Comparison of ENCODE assay signal across 8 mouse cellular contexts in the genomic region with DNA sequence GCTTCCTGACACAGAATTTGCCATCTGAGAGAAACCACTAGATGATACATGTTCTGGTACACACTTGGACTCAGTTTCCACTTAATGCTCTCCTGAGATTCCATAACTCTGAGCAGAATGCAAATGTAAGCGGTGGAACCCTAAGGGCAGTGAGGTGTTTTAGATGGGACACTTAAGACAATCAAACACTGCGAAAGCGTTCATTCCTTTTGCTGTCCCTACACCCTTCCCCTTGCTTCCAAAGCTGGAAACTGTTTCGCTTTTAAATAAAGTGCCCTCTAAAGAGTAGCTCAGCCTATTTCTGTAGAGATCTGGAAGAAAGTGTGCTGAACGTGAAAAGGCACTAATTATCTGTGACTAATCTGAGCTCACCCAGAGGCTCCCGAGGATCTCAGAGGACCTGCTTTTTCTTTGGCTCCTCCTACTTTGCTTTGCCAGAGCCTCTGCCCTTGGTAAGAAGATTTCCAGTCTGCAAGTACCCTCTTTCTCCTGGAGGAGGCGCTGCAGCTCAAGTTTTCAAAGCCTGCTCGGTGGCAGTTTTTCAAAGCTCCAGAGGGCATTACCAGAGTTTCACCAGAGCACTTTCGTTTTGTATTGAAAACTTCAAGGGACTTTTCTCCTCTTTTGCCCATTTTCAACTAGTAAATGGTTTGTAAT. TPM values are rescaled to one million over a fixed set of nuclear protein-coding genes. Genes with fewer than 3 reads are reported as not detected.
DNase-seq lines count a peak whose midpoint lies in the region; ATAC-seq and TF ChIP-seq lines count a peak whose summit lies in the region.

No protein-coding gene starts in this region.

- TF ChIP-seq CTCF in cerebellum, adult 2 months (IDR thresholded peaks at IDR 0.05; ENCODE audit: borderline replicate concordance, insufficient read depth, low read depth, low read length): peak; percentile 66

- DNase-seq in WW6 (ENCODE audit: low read depth, low spot score): peak; percentile 26
- peak; percentile 79 to 81 for DNase-seq in cerebellum, adult 2 months
- peak; percentile 75 for DNase-seq in forelimb bud, embryonic 11.5 days (ENCODE audit: low read depth, low spot score)
- DNase-seq in induced T-regulatory cell, adult 2 months (ENCODE audit: low read depth): peak; percentile 39
- DNase-seq in left cerebral cortex, postnatal 10 days (ENCODE audit: extremely low spot score in 1 of 2, low spot score in 2 of 2): peak; percentile 62
- peak; percentile 61 for DNase-seq in right cerebral cortex, postnatal 14 days

- 27% methylated on average over 9 of the region's 9 CpGs for WGBS in cerebellum, adult 2 months

- no peaks in the 10 kb centered on the region for H3K27me3 ChIP-seq in cerebellum, adult 2 months (ENCODE audit: control insufficient read depth, insufficient read depth, low read length)

- intact Hi-C loops in left cerebral cortex, postnatal 10 days (cut with DNase I): loop anchor here (2.0 to 5.0 kb wide), 2 partner anchors 316 to 1189 kb away; no protein-coding TSS in a partner anchor

- H3K4me1 ChIP-seq in cerebellum, adult 2 months (ENCODE audit: control insufficient read depth, insufficient read depth, low read length): peaks cover 11% of the 10 kb centered on the region; the same call in 1 of the 2 replicates

- peak; percentile 96 for ATAC-seq in megakaryocyte-erythroid progenitor cell, adult 5-6 weeks (replicated peaks; ENCODE audit: low FRiP score, low TSS enrichment, poor library complexity, severe bottlenecking)
- no peak for ATAC-seq in activated CD4-positive, CD25-positive, alpha-beta regulatory T cell, adult 4 months

- no peak overlapping the region for H3K4me3 ChIP-seq in cerebellum, adult 2 months (replicated peaks; ENCODE audit: insufficient read depth, low read depth, low read length)

- no peak for TF ChIP-seq POLR2A in cerebellum, adult 2 months (IDR thresholded peaks at IDR 0.05; ENCODE audit: borderline replicate concordance, insufficient read depth, low read length)

- H3K27ac ChIP-seq in cerebellum, adult 2 months (ENCODE audit: insufficient read depth, low read length): no peak overlapping the region

RNA-seq across cellular contexts. Expression of a gene that starts 33.1 kb away (rescaled TPM):
- 9.7 and 10.2 TPM in 2 replicates for polyA plus RNA-seq in cerebellum, adult 2 months (2012; rRNA removed)
- not detected for total RNA-seq in left cerebral cortex, postnatal 10 days (2021)
- not detected in 2 replicates for total RNA-seq in megakaryocyte-erythroid progenitor cell, adult 5-6 weeks (2014; fragmentation: Nextera tagmentation)
- total RNA-seq in megakaryocyte-erythroid progenitor cell, adult 5-6 weeks (2017): not detected in 2 replicates
- not detected for polyA plus RNA-seq in activated CD4-positive, CD25-positive, alpha-beta regulatory T cell, adult 4 months (2017; shearing (Covaris generic))

Comparison
In these comparisons a context has a peak if more than half of its experiments do, and no peak if none do; other contexts are left out.
1. DNase-seq: peak in every context shown above with its lines; median percentile 80 in cerebellum, adult 2 months; 75 in forelimb bud, embryonic 11.5 days; 62 in left cerebral cortex, postnatal 10 days; 61 in right cerebral cortex, postnatal 14 days; 39 in induced T-regulatory cell, adult 2 months; 26 in WW6.